Mouse (Mus musculus): ENCODE measurements around the gene Ticam1. TPM values are rescaled to one million over a fixed set of nuclear protein-coding genes. Genes with fewer than 3 reads are reported as not detected.
A peak's percentile ranks its signal among the peaks of the same experiment; 100 is the strongest.

Ticam1 gene
- total RNA-seq, 1 experiment: 2.8 TPM

DNA sequence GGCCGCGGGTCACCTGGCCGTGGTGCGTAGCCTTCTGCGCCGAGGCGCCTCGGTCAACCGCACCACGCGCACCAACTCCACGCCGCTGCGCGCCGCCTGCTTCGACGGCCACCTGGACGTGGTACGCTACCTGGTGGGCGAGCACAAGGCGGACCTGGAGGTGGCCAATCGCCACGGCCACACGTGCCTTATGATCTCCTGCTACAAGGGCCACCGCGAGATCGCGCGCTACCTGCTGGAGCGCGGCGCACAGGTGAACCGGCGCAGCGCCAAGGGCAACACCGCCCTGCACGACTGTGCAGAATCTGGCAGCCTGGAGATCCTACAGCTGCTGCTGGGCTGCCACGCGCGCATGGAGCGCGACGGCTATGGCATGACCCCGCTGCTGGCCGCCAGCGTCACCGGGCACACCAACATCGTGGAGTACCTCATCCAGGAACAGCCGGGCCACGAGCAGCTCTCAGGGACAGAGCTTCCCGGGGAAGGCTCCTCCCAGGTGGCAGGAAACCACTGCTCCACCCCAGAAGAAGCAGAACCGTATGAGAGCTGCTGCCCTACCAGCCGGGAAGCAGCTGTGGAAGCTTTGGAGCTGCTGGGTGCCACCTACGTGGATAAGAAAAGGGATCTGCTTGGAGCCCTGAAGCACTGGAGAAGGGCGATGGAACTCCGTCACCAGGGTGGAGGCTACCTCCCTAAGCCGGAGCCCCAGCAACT lies 19.2 kb downstream of the Ticam1 start:
- in situ Hi-C loops (cut with MboI; ENCODE audit: low sequenced_read_pairs in 2 of 2, unreplicated experiment in 2 of 2): no loop called here
- no peak for DNase-seq (ENCODE audit: low read depth, low spot score)
- no peak overlapping the region for H3K27ac ChIP-seq (ENCODE audit: insufficient read depth, low read depth, low read length, poor library complexity, severe bottlenecking)
- no peak for TF ChIP-seq HCFC1 (IDR thresholded peaks at IDR 0.05; ENCODE audit: borderline replicate concordance, insufficient read depth, low read length)
- TF ChIP-seq CHD2 (IDR thresholded peaks at IDR 0.05; ENCODE audit: low read depth, low read length): no peak
- TF ChIP-seq ZNF384 (IDR thresholded peaks at IDR 0.05; ENCODE audit: low read depth, low read length): no peak
- no peak for TF ChIP-seq MAFK (IDR thresholded peaks at IDR 0.05; ENCODE audit: insufficient read depth, low read depth, low read length)
- H3K4me3 ChIP-seq (ENCODE audit: insufficient read depth in 1 of 2, low read depth in 1 of 2, low read length in 2 of 2, poor library complexity in 1 of 2, severe bottlenecking in 1 of 2): peak overlapping the region; percentile 85 to 92
- H3K9ac ChIP-seq (ENCODE audit: insufficient read depth, low read depth, low read length, poor library complexity, severe bottlenecking): peak overlapping the region; percentile 65
- H3K9me3 ChIP-seq (ENCODE audit: control insufficient read depth, insufficient read depth, low read depth, low read length): no peaks in the 10 kb centered on the region
- H3K4me1 ChIP-seq (ENCODE audit: control insufficient read depth in 2 of 2, insufficient read depth in 2 of 2, low read length in 2 of 2, poor library complexity in 1 of 2): peaks cover 5 to 22% of the 10 kb centered on the region in 2 experiments
- peaks cover 35% of the 10 kb centered on the region for H3K36me3 ChIP-seq (ENCODE audit: control insufficient read depth, insufficient read depth, low read length, poor library complexity, severe bottlenecking)

DNA sequence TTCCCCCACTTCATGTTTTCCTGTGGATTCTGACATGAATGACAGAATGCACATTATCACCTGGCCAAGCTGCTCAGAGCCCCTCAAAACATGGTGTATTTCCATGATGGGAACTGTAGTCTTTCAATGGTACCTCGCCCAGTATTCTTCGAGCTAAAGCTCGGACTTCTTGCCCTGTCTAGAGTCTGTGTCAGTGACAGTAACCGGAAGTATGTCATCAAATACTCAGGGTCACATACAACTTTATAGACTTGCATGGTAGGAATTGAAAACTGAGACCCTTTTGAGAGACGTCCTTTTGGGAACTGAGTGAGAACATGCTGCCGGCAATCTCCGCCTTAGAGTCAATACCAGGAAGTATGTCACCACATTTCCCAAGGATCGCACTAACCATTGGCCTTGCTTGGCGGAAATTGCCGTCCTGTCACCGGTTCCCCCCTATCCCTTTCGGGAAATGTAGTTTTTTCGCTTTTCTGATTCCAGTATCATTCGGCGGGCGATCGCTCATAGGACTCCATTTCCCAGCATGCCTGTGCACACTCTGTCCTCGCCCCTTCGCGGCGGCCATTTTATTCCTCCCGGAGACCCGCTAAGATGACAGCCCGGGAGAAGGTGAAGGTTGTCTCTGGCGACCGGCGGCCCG lies 20.2 kb downstream of the Ticam1 start, which contains the start of gene Fem1a:
Gene Fem1a, plus strand, starts transcription at position 572 of the 643 bp plus-strand sequence.
- no peaks in the 10 kb centered on the region for H3K9me3 ChIP-seq (ENCODE audit: control insufficient read depth, insufficient read depth, low read depth, low read length)
- in situ Hi-C loops (cut with MboI; ENCODE audit: low sequenced_read_pairs in 2 of 2, unreplicated experiment in 2 of 2): no loop called here
- H3K27ac ChIP-seq (ENCODE audit: insufficient read depth, low read depth, low read length, poor library complexity, severe bottlenecking): peak within 1 kb of the TSS; percentile 93
- peak within 1 kb of the TSS; percentile 88 for H3K9ac ChIP-seq (ENCODE audit: insufficient read depth, low read depth, low read length, poor library complexity, severe bottlenecking)
- peaks cover 5 to 22% of the 10 kb centered on the region in 2 experiments for H3K4me1 ChIP-seq (ENCODE audit: control insufficient read depth in 2 of 2, insufficient read depth in 2 of 2, low read length in 2 of 2, poor library complexity in 1 of 2)
- no peak for TF ChIP-seq ZNF384 (IDR thresholded peaks at IDR 0.05; ENCODE audit: low read depth, low read length)
- peak; percentile 27; the same call in 1 of the 2 replicates for TF ChIP-seq CHD2 (IDR thresholded peaks at IDR 0.05; ENCODE audit: low read depth, low read length)
- no peak for TF ChIP-seq ZC3H11A (IDR thresholded peaks at IDR 0.05; ENCODE audit: borderline replicate concordance, low read depth, low read length)
- TF ChIP-seq MAFK (IDR thresholded peaks at IDR 0.05; ENCODE audit: insufficient read depth, low read depth, low read length): no peak
- peak; percentile 99 for TF ChIP-seq HCFC1 (IDR thresholded peaks at IDR 0.05; ENCODE audit: borderline replicate concordance, insufficient read depth, low read length)
- peak within 1 kb of the TSS; percentile 87 to 92 for H3K4me3 ChIP-seq (ENCODE audit: insufficient read depth in 1 of 2, low read depth in 1 of 2, low read length in 2 of 2, poor library complexity in 1 of 2, severe bottlenecking in 1 of 2)
- peaks cover 30% of the 10 kb centered on the region for H3K36me3 ChIP-seq (ENCODE audit: control insufficient read depth, insufficient read depth, low read length, poor library complexity, severe bottlenecking)
- peak; percentile 97 for DNase-seq (ENCODE audit: low read depth, low spot score)

DNA sequence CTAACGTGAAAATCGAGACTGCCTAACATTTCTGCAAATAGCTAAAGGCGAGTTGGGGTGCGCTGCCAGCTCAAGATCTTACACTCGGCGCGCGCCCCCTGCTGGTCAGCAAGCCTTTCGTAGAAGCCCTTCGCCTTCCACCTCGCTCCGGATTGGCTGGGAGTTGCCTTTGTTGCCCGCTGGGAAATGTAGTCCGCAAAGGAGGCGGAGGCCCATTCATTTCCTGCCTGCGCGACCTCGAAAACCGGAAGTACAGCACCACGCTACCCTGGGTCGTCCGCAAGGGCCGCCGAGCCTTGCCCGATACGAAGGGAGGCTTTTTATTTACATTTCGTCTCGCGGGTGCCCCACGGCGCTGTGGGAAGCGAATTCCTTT lies 20.7 kb downstream of the Ticam1 start:
- H3K4me1 ChIP-seq (ENCODE audit: control insufficient read depth in 2 of 2, insufficient read depth in 2 of 2, low read length in 2 of 2, poor library complexity in 1 of 2): peaks cover 3 to 20% of the 10 kb centered on the region in 2 experiments
- peak overlapping the region; percentile 93 for H3K27ac ChIP-seq (ENCODE audit: insufficient read depth, low read depth, low read length, poor library complexity, severe bottlenecking)
- H3K36me3 ChIP-seq (ENCODE audit: control insufficient read depth, insufficient read depth, low read length, poor library complexity, severe bottlenecking): peaks cover 27% of the 10 kb centered on the region
- peak; percentile 99 for DNase-seq (ENCODE audit: low read depth, low spot score)
- peak overlapping the region; percentile 87 to 92 for H3K4me3 ChIP-seq (ENCODE audit: insufficient read depth in 1 of 2, low read depth in 1 of 2, low read length in 2 of 2, poor library complexity in 1 of 2, severe bottlenecking in 1 of 2)
- TF ChIP-seq HCFC1 (IDR thresholded peaks at IDR 0.05; ENCODE audit: borderline replicate concordance, insufficient read depth, low read length) (peak; percentile 96), ZC3H11A (IDR thresholded peaks at IDR 0.05; ENCODE audit: borderline replicate concordance, low read depth, low read length) (no peak)
- in situ Hi-C loops (cut with MboI; ENCODE audit: low sequenced_read_pairs in 2 of 2, unreplicated experiment in 2 of 2): no loop called here
- H3K9me3 ChIP-seq (ENCODE audit: control insufficient read depth, insufficient read depth, low read depth, low read length): no peaks in the 10 kb centered on the region
- H3K9ac ChIP-seq (ENCODE audit: insufficient read depth, low read depth, low read length, poor library complexity, severe bottlenecking): peak overlapping the region; percentile 88

DNA sequence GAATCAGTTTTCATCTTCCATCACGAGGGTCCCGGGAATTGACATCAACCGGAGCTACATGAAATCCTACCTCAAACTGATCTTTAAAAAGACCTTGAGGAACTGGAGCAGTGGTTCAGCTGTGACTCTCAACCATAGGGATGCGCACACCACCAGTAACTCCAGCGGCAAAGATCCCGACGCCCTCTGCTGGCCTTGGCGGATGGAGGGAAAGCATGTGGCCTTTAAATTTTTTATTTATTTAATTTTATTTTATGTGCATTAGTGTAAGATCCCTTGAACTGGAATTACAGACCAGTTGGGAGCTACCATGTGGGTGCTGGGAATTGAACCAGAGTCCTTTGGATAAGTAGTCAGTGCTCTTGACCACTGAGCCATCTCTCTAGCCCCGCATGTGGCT lies 21.2 kb downstream of the Ticam1 start:
- no peak for DNase-seq (ENCODE audit: low read depth, low spot score)
- H3K4me3 ChIP-seq (ENCODE audit: insufficient read depth in 1 of 2, low read depth in 1 of 2, low read length in 2 of 2, poor library complexity in 1 of 2, severe bottlenecking in 1 of 2): peak overlapping the region in 1 of 2 experiments; percentile 54; a peak in 2 of 4 replicates
- no peak overlapping the region for H3K27ac ChIP-seq (ENCODE audit: insufficient read depth, low read depth, low read length, poor library complexity, severe bottlenecking)
- in situ Hi-C loops (cut with MboI; ENCODE audit: low sequenced_read_pairs in 2 of 2, unreplicated experiment in 2 of 2): no loop called here
- H3K4me1 ChIP-seq (ENCODE audit: control insufficient read depth in 2 of 2, insufficient read depth in 2 of 2, low read length in 2 of 2, poor library complexity in 1 of 2): peaks cover 2 to 23% of the 10 kb centered on the region in 2 experiments
- H3K9me3 ChIP-seq (ENCODE audit: control insufficient read depth, insufficient read depth, low read depth, low read length): no peaks in the 10 kb centered on the region
- TF ChIP-seq MAFK (IDR thresholded peaks at IDR 0.05; ENCODE audit: insufficient read depth, low read depth, low read length) (no peak), CHD2 (IDR thresholded peaks at IDR 0.05; ENCODE audit: low read depth, low read length) (no peak), ZNF384 (IDR thresholded peaks at IDR 0.05; ENCODE audit: low read depth, low read length) (no peak), HCFC1 (IDR thresholded peaks at IDR 0.05; ENCODE audit: borderline replicate concordance, insufficient read depth, low read length) (no peak), ZC3H11A (IDR thresholded peaks at IDR 0.05; ENCODE audit: borderline replicate concordance, low read depth, low read length) (no peak)
- no peak overlapping the region; the same call in 1 of the 2 replicates for H3K9ac ChIP-seq (ENCODE audit: insufficient read depth, low read depth, low read length, poor library complexity, severe bottlenecking)
- H3K36me3 ChIP-seq (ENCODE audit: control insufficient read depth, insufficient read depth, low read length, poor library complexity, severe bottlenecking): peaks cover 24% of the 10 kb centered on the region

Measured in ES-E14 (cell line).